Mouse (Mus musculus) c-Kit-positive CD71-positive TER-119-positive erythroid progenitor cells, embryonic 14.5 days (primary cell): ENCODE results near the gene Pafah1b2.

Experiments
- DNase-seq: peaks from one replicate; pipeline ENCODE4 v3.0.0-alpha.2; 2013; ENCODE audit warnings: low spot score

Gene Pafah1b2

DNA sequence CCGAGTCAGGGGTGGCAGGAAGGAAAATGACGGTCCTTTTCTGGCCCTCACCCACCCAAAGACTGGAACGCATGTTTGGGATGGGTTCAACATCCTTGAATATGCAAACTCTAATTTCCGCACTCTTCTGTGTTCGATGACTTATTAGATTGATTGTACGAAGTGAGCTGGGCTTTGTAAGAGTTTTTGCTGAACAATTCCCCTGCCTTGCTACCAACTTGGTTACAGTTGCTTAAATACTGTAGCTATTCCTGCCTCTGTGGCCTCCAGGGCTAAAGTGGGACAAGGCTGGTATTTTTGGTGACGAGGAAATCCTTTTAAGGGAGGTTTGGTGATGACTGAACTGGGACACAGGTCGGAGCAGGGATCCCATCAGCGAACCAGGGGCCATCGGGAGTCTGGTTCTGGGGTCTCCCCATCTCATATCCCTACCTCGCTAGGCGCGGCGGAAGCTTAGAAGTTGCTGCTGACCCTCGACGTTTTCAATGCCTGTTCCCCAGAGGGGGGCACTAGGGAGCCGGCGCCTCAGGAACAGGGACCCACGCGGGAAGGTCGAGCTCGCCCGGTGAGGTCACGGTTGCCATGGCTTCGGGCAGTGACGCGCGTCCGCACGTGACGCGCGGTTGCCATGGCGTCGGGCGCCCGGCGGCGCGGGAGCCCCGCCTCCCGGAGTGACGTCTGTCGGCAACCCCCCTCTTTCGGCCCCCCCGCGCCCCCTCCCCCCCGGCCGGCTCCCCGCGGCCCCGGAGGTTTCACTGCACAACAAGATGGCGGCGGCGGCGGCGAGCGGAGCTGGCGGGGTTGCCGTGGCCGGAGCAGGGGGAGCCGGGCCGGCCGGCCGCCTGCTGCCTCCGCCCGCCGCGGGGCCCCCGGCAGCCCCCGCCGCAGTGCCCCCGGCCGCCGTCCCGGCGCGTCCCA is at the start of gene Pafah1b2, which contains the start of gene Sik3:
Gene Pafah1b2 (minus strand): TSS at position 600 of the 918 bp plus-strand sequence.
Gene Sik3 (plus strand): TSS at position 730 of the 918 bp plus-strand sequence.
- peak; percentile 74 for DNase-seq

DNA sequence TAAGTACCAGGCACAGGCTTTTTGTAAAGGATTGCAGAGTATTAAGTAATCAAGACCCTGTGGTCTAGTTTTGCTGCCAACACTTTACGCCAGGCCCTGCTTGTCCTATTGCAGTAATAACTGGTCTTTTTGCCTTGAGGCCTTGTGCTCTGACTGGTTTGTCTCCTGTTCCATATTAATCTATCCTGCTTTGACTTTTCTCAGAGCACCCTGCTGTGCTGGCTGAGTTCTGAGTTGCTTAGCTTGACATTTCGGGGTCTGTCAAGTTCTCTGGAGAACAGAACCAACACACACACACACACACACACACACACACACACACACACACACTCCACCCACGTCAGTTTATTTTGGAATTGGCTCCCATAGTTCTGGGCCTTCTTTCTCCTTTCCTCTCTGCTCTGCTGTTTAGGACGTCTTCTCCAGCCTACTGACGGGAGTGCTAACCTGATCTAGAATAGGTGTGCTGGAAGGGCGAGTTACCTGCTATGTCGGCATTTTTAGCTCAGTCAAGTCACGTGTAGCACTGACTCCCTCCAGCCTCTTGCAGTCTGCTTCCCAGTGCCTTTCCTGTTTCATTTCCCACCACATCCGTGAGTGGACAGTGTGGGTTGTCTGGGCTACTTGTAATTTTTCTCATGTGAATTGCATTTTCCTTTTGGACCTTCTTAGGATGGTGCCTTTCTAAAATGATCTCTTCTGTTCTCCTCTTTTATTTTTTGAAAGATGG is 49.4 kb upstream of the Pafah1b2 start:
- DNase-seq = no peak

DNA sequence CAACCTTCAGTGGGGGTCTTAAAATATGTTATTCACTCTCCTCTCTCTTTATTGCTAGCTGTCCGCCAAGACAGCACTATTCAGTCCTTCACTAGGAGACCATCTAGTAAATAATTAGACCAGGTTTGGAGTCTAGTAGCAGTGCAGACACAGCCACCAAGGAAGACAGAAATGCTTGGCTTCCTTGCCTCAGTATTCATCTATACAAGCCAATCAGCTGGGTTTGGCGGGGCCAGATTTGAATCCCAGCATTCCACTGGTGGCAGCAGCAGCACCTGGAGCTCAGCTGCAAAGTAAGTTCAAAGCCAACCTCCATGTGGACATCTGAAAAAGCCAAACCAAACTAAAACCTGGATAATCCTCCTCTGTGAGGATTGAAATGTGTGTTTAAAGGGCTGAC is 47.8 kb upstream of the Pafah1b2 start:
- DNase-seq = no peak

DNA sequence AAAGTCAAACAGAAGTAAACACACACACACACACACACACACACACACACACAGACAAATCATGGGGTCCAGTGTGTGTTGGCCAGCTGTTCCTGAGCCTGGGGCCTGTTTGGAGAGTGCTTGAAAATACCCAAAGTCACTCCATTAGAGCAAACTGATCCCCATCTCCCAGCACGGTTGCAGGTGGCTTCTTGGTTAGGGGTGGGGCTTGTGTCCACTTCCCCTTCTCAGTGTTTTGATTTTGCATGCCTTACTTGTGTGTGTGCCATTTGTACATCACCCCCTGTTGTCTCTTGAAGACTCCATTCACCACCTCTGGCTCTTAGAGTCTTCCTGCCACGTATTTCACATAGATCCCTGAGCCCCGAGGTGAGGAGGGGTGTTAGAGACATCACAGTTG is 45.6 kb upstream of the Pafah1b2 start:
- no peak for DNase-seq

DNA sequence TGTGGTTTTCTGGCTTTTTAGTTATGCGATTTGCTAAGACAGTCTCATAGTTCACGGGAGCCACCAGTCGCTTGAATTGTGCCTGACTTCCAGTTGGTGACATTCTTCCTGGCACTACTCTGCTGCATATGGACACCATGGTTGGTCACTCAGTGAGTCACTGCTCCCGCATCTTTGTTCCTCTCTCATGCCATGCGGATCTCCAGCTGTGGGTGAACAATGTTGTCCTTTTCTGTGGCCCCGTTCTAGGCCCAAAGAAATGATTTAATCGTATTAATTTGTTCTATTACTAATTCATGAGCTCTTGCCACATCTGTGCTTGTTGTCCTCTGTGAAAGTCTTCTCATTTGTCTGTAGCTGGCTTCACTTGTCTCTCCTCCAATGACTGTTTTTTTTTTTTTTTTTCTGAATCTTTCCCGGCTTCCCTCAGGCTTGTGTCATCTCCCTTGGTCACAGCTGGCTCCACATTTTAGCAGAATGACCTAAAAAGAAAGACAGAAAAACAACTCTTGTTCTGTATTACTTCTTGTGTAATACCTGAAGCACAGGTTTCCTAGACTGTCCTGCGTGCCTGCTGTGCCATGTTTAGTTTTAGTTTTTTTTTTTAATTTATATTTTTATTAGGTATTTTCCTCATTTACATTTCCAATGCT is 40.6 kb upstream of the Pafah1b2 start:
- no peak for DNase-seq

DNA sequence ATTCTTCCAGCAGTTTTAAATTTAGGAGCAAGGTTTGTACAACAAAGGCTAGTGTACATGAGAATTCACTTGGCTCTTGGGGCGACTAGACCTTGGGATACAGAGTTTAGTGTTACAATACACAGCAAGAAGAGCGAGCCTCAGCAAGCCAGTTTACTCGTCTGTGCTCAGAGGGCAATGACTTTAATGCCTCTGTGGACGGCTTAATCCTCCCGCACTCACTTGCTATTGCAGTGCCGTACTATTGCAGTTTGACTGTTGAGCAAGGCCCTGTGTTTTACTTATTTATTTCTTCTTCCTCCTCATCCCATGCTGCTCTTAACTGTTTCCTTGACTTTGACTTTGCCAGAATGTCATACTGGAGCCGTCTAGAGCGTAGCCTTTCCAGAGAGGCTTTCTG is 37.7 kb upstream of the Pafah1b2 start:
- DNase-seq = no peak

DNA sequence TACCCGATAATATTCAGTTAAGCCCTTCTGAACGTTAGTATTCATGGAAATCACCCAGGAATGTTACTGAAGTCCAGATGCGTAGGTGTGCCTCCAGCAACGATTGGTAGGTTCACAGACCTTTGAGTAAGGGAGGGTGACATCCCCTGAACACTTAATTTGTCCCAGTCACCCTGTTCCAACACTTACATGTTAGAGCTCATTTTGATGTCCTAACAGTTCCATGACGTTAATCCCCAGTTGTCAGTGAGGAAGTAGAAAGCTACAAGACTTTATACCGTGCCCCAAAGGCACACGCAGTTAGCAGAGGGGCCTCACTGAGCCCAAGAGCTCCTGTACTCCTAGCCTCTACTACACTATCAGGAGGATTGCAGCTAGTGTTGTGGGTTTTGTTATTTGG is 37.0 kb upstream of the Pafah1b2 start:
- no peak for DNase-seq

DNA sequence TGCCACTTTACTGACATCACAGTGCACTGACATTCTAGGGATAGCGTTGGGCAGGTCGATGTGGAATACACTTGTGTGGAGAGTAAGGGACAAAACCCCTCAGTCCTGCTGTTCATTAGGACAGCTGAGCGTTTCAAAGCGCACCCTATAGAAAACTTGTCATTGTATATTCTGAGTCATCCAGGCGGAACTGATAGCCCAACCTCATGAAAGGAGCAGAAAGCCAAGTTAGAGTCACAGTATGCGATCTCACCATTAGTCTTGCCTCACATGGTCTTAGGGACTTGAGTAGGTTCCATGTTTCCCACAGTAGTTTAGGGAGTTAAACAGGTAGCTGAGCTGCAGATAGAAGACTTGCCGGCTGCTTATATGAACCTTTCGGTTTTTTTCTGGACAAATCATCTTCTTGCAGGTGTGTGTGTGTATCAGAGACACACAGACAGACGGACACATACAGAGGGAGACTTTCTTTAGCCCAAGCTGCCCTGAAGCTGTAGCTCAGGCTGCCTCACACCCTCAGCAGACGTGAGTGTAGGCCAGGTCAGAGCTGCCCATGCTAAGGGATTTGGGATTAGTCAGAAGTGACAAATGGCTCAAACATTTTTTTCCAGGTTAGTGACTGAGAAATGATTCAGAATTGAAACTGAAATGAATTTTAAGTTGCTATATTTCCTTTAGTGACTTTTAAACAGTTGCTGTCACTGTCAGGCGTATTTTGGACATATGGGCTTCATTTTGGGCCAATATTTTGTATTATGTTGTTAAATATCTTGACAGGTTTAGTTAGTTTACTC is 34.4 kb upstream of the Pafah1b2 start:
- DNase-seq = no peak

DNA sequence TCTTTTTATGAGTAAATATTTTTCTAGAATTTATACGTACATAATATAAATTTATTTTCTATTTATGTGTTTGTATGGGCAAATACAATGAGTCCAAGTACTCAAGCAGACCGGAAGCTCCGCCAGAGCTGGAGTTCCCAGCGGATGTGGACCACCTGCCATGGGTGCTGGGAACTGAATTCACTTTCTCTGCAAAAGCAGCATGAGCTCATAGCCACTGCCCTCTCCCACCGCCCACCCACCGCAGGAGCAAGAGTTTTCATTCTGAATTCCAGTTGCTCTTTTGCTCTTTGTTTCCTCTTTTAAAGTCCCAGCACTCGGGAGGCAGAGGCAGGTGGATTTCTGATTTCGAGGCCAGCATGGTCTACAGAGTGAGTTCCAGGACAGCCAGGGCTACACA is 31.1 kb upstream of the Pafah1b2 start:
- no peak for DNase-seq

DNA sequence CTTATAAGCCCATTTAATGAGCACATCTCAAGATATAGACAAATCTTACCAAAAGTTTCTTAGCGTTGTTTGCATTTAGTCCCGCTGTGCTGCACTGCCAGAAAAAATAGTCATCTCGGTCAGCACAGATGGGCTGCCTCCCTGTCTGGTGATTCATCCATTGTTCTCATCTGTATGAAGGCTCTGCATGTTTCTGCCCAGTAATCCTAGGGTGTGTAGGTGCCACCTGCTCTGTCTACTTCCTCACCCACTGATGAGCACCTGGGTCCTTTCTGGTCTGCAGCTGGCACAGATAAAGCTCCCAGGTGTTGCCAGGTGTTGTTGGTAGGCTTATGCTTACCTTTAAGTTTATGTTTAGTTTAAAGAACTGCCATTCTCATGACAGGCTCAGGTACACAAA is 29.9 kb upstream of the Pafah1b2 start:
- no peak for DNase-seq

DNA sequence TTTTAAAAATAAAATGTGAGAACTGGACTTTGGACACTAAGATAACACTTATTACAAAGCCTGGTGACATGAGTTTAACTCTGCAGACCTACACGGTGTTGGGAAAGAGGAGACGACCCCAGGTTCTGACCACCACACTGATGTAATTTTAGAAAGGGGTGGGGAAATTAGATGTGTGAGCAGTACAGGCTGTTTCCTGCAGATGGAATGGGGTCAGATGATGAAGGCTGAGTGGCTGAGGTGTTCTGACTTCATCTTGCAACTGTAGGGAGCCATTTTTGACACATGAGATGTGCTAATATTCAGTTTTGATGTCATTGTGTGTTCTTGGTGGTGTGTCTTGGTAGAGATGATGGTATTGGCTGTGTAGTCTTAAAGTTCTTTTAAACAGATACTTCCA is 28.7 kb upstream of the Pafah1b2 start:
- DNase-seq = no peak

DNA sequence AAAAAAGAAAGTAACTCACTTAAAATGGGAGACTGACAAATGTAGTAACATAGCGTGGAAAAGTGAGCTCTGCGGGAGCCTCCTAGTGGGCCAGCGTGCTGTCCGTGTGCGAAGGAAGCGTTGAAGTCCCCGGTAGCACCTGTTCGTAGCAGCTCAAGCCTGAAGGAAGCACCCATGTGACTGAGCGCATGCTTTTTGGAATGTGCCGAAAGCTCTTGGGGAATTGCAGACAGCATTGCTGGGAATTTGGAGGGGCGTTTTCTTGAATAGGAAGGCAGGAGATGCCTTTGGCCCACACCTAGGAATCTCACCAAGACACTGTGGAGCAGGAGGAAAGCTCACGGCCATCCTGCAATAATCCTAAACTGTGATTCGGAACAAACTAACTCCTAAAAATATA is 26.3 kb upstream of the Pafah1b2 start:
- no peak for DNase-seq

DNA sequence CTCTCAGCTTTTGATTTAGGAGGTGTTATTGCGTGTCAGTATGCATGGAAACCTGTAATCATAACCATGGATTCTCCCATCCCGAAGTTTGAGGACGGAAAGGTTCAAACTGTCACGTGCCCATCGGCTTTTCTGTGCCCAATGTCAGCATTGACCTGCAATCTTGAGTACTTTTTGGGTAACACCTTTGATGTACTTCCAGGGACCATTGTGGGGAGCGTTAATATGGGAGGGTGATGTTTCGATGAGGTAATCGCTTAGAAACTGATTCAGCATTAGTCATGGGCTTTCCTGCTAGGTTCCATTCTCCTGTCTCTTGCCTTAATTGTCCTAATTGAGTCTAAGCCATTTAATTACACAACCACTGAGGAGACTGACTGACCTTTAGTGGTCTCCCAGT is 24.4 kb upstream of the Pafah1b2 start:
- no peak for DNase-seq

DNA sequence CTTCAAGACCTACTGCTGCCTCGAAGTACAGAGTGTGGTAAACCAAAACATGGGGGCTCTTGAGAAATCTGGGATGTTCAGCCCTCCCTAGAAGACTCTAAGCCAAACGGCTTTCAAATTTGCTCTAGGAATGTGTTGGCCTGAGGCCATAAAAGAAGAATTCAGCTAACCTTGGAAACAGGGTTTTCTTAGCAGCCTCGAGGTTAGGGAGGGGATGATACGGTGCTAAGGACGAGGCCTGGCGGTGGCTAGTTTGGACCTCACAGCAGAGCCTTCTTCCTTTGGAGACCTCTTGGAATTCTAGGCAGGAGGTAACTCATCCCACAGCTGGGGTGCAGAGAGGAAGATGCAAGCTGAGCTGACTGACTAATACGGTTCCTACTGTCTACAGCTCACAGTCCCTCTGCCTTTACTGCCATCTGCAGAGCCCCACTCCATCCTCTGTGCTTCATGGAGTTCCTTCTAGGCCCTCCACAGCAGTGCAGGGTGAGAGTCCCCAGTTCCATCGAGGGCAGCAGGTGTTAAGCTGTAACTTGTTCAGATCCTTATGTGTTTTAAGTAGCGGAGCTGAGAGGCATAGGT is 22.9 kb upstream of the Pafah1b2 start:
- no peak for DNase-seq

DNA sequence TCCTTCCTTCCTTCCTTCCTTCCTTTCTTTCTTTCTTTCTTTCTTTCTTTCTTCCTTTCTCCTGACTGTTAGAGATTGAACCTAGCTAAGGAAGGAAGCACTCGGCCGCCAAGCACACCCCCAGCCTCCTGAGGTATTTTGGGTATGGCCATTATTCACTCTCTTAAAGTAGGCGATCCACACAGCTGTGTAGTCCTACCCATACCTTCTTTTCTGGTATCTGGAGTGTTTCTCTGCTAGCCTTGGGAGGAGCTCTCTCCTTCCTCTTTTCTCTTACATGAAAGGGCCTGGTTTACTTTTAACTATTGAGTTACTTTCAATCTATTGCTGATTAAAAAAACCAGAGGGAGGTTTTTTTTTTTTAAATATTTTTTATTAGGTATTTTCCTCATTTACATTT is 21.4 kb upstream of the Pafah1b2 start:
- no peak for DNase-seq

DNA sequence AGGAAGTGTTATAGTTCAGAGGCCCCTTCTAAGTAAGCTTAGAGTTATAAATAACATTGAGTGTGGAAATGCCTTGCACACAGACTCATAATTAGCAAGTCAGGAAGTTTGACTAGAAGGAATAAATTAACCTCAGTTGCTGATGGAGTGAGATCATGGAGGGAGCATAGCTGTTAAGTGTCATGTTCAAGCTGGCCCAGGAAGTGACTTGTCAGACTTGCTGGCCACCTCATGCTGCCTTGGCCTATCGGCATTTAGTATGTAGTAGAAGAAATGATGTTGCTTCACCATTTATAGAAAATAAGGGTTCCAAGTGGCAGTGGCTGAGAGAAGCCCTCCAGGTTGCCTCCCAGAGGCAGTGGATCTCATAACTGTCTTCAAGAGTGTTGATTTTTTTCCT is 20.6 kb upstream of the Pafah1b2 start:
- DNase-seq = no peak

DNA sequence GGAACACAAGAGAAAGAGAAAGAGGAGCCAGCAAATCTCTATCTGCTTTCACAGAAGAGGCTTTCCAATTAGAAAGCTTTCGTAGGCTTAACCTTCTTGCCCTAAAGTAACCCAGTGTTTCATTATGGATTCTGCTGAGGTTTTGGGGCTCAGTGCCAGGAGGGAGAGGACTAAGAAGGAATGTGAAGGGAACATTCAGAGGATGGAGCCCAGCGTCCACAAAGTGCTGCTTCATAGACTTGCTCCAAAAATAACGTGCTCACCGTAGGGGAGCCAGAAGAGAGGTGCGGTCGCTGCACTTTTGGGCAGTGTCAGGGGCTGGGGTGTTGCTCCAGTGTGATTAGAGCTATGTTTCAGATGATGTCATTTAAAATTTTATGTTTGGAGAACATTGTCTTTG is 19.7 kb upstream of the Pafah1b2 start:
- DNase-seq = no peak

DNA sequence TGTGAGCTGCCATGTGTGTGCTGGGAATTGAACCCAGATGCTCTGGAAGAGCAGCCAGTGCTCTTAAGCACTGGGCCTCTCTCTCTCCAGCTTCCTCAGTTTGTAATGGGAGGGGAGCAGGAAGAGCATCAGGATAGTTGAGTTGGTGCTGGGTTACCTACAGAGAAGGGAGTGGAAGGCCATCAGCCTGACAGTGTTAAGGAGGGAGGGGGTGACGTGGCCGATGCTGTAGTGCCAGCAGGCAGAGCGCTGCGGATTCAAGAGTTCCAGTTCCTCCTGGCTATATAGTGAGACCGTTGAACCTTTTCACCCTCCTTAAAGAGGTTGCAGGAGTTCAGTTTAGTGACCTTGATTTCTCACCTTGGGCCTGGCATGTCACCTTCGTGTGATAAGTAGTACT is 18.5 kb upstream of the Pafah1b2 start:
- DNase-seq = no peak

DNA sequence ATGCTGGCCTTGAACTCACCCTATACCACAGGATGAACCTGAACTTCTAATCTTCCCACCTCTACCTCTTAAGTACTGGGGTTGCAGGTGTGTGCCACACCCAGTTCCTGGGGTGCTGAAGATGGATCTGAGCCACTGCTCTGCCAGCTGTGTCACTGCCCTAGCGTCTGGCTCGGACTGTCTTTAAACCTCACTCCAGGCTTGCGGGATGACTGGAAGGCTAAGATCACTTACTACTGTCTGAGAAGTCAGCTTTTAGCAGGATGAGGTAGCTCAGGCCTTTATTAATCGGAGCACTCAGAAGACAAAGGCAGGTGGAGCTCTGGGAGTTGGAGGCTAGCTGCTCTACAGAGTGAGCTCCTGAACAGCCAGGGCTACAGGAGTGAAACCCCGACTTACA is 17.7 kb upstream of the Pafah1b2 start:
- DNase-seq = no peak

DNA sequence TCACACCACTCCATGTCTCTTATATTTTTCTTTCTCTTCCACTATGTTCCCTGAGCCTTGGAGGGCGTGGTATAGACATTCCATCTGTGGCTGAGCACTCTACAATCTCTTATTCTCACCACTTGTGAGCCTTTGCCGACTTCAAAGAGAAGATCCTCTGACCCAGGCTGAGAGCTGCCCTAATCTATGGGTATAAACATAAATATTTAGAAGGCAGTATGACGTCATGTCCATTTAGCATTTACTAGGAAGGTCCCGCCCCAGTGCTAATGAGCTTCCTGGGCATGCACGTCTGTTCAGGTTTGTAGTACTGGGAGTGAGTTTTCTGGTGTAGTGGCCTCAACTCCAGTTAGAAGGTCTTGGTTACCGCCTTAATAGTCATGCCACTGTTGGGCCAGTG is 17.0 kb upstream of the Pafah1b2 start:
- DNase-seq = no peak

DNA sequence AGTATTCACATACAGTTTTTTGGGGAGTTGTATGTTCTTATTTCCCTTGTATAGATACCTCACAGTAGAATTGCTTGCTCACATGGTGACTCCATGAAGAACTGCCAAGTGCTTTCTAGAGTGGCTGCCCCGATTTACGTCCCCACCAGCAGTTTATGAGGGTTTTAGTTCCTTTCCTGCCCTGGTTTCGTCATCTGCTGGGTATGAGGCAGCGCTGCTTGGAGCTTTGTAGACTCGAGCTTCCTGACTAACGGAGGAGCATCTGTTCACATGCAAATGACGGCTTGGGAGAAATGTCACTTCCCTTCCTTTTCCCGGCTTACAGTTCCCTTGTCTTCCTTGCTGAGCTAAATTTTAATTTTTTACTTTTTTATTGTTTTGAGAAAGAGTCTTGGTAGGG is 15.5 kb upstream of the Pafah1b2 start:
- DNase-seq = no peak
